Mouse (Mus musculus) MEL (cell line): ENCODE results near the gene Olfr417. TPM values are rescaled to one million over a fixed set of nuclear protein-coding genes. Genes with fewer than 3 reads are reported as not detected.

Experiments
- DNase-seq: peaks from one replicate; pipeline ENCODE4 v3.0.0; 2011; ENCODE audit warnings: low read depth, low spot score
- H3K27ac ChIP-seq: 2 replicates; pipeline ENCODE4 v1.5.1; 2012; ENCODE audit warnings: low read depth, mild to moderate bottlenecking, control low read depth, low read length, moderate library complexity; ENCODE audit not compliant: control insufficient read depth
- H3K27me3 ChIP-seq, 2 experiments: fragments of 150-350 bp in 1 of 2; sonication (generic) in 1 of 2; 2 replicates each; pipeline ENCODE4 v1.6.1; 2012; ENCODE audit warnings: low read length in 2 of 2, mild to moderate bottlenecking in 2 of 2, improper control_type of control experiment in 1 of 2, moderate library complexity in 1 of 2; ENCODE audit not compliant: insufficient read depth in 2 of 2, control insufficient read depth in 1 of 2
- H3K36me3 ChIP-seq, 2 experiments: 2 replicates each; pipeline ENCODE4 v1.6.1; 2012 to 2014; ENCODE audit warnings: low read length in 2 of 2, improper control_type of control experiment in 1 of 2, inconsistent platforms in 1 of 2, mild to moderate bottlenecking in 1 of 2; ENCODE audit not compliant: insufficient read depth in 2 of 2, control insufficient read depth in 1 of 2
- H3K4me1 ChIP-seq, 2 experiments: fragments of 150-350 bp in 1 of 2; sonication (generic) in 1 of 2; 2 replicates each; pipeline ENCODE4 v1.6.1; 2012; ENCODE audit warnings: low read length in 2 of 2, improper control_type of control experiment in 1 of 2, mild to moderate bottlenecking in 1 of 2; ENCODE audit not compliant: insufficient read depth in 2 of 2, control insufficient read depth in 1 of 2
- H3K4me3 ChIP-seq, 2 experiments: fragments of 150-350 bp in 1 of 2; sonication (generic) in 1 of 2; 2 replicates each; pipeline ENCODE4 v1.5.1; 2012; ENCODE audit warnings: low read depth in 2 of 2, low read length in 2 of 2, mild to moderate bottlenecking in 2 of 2, moderate library complexity in 2 of 2, control low read depth in 1 of 2, improper control_type of control experiment in 1 of 2; ENCODE audit not compliant: control insufficient read depth in 1 of 2, insufficient read depth in 1 of 2
- H3K79me2 ChIP-seq: 2 replicates; pipeline ENCODE4 v1.6.1; 2012; ENCODE audit warnings: mild to moderate bottlenecking, low read length, moderate library complexity; ENCODE audit not compliant: control insufficient read depth, poor library complexity, insufficient read depth
- H3K9ac ChIP-seq: 2 replicates; pipeline ENCODE4 v1.6.1; 2012; ENCODE audit warnings: low read depth, mild to moderate bottlenecking, control low read depth, low read length, moderate library complexity; ENCODE audit not compliant: control insufficient read depth, poor library complexity, severe bottlenecking
- H3K9me3 ChIP-seq: fragments of 150-350 bp; sonication (generic); replicated peaks from 2 replicates; pipeline ENCODE4 v1.6.1; 2012; ENCODE audit warnings: mild to moderate bottlenecking, low read length, improper control_type of control experiment, moderate library complexity; ENCODE audit not compliant: insufficient read depth
- BHLHE40 ChIP-seq: IDR thresholded peaks from 2 replicates; pipeline ENCODE4 v1.6.1; 2012; ENCODE audit warnings: low read depth, mild to moderate bottlenecking, inconsistent platforms, low read length, improper control_type of control experiment, borderline replicate concordance
- CHD2 ChIP-seq: IDR thresholded peaks from 2 replicates; pipeline ENCODE4 v1.6.1; 2011; ENCODE audit warnings: low read length, improper control_type of control experiment
- EP300 ChIP-seq, 2 experiments: IDR thresholded peaks; 2 replicates each; pipeline ENCODE4 v1.6.1; 2011; ENCODE audit warnings: improper control_type of control experiment in 2 of 2, low read length in 2 of 2, low read depth in 1 of 2, mild to moderate bottlenecking in 1 of 2
- ETS1 ChIP-seq: IDR thresholded peaks from 2 replicates; pipeline ENCODE4 v1.6.1; 2012; ENCODE audit warnings: low read depth, mild to moderate bottlenecking, inconsistent platforms, low read length, improper control_type of control experiment, moderate library complexity
- GABPA ChIP-seq: IDR thresholded peaks from 2 replicates; pipeline ENCODE4 v1.6.1; 2012; ENCODE audit warnings: low read depth, mild to moderate bottlenecking, inconsistent platforms, low read length, improper control_type of control experiment, moderate library complexity
- GATA1 ChIP-seq: IDR thresholded peaks from 2 replicates; pipeline ENCODE4 v1.6.1; 2011; ENCODE audit warnings: low read depth, low read length, improper control_type of control experiment
- JUND ChIP-seq: IDR thresholded peaks from 2 replicates; pipeline ENCODE4 v1.6.1; 2011; ENCODE audit warnings: low read depth, mild to moderate bottlenecking, improper control_type of control experiment, low read length
- MAFK ChIP-seq: IDR thresholded peaks from 2 replicates; pipeline ENCODE4 v1.6.1; 2011; ENCODE audit warnings: low read depth, mild to moderate bottlenecking, low read length, improper control_type of control experiment, borderline replicate concordance
- MAZ ChIP-seq: IDR thresholded peaks from 2 replicates; pipeline ENCODE4 v1.6.1; 2012; ENCODE audit warnings: low read depth, mild to moderate bottlenecking, inconsistent platforms, low read length, improper control_type of control experiment
- MEF2A ChIP-seq: IDR thresholded peaks from 2 replicates; pipeline ENCODE4 v1.6.1; 2014; ENCODE audit warnings: low read depth, mild to moderate bottlenecking, inconsistent platforms, low read length, improper control_type of control experiment; ENCODE audit not compliant: poor library complexity, insufficient replicate concordance, severe bottlenecking; ENCODE audit errors: extremely low read depth
- MYB ChIP-seq: IDR thresholded peaks from 2 replicates; pipeline ENCODE4 v1.6.1; 2011; ENCODE audit warnings: mild to moderate bottlenecking, low read depth, low read length, improper control_type of control experiment
- MYC ChIP-seq: IDR thresholded peaks from 2 replicates; pipeline ENCODE4 v1.6.1; 2011; ENCODE audit warnings: low read depth, mild to moderate bottlenecking, low read length, improper control_type of control experiment, moderate library complexity
- NRF1 ChIP-seq: IDR thresholded peaks from 2 replicates; pipeline ENCODE4 v1.6.1; 2014; ENCODE audit warnings: low read depth, mild to moderate bottlenecking, inconsistent platforms, low read length, improper control_type of control experiment, moderate library complexity; ENCODE audit not compliant: poor library complexity, insufficient read depth, severe bottlenecking
- POLR2AphosphoS2 ChIP-seq: IDR thresholded peaks from 2 replicates; pipeline ENCODE4 v1.6.1; 2011; ENCODE audit warnings: low read length, improper control_type of control experiment
- RCOR1 ChIP-seq: IDR thresholded peaks from 2 replicates; pipeline ENCODE4 v1.6.1; 2012; ENCODE audit warnings: low read depth, mild to moderate bottlenecking, inconsistent platforms, low read length, improper control_type of control experiment
- SIN3A ChIP-seq: IDR thresholded peaks from 2 replicates; pipeline ENCODE4 v1.6.1; 2012; ENCODE audit warnings: low read length, improper control_type of control experiment, inconsistent platforms
- SMC3 ChIP-seq: IDR thresholded peaks from 2 replicates; pipeline ENCODE4 v1.6.1; 2011; ENCODE audit warnings: low read depth, low read length, improper control_type of control experiment
- TAL1 ChIP-seq: IDR thresholded peaks from 2 replicates; pipeline ENCODE4 v1.6.1; 2012; ENCODE audit warnings: mild to moderate bottlenecking, inconsistent platforms, low read length, moderate library complexity, mixed read lengths
- TCF12 ChIP-seq: IDR thresholded peaks from 2 replicates; pipeline ENCODE4 v1.6.1; 2014; ENCODE audit warnings: low read depth, mild to moderate bottlenecking, inconsistent platforms, low read length, improper control_type of control experiment, moderate library complexity
- UBTF ChIP-seq: IDR thresholded peaks from 2 replicates; pipeline ENCODE4 v1.6.1; 2012; ENCODE audit warnings: low read depth, mild to moderate bottlenecking, inconsistent platforms, low read length, improper control_type of control experiment, moderate library complexity, borderline replicate concordance; ENCODE audit not compliant: insufficient read depth
- USF2 ChIP-seq, 2 experiments: IDR thresholded peaks; 2 replicates each; pipeline ENCODE4 v1.6.1; 2011 to 2012; ENCODE audit warnings: improper control_type of control experiment in 2 of 2, low read length in 2 of 2, borderline replicate concordance in 1 of 2, inconsistent platforms in 1 of 2, low read depth in 1 of 2, mild to moderate bottlenecking in 1 of 2; ENCODE audit not compliant: insufficient read depth in 1 of 2
- ZKSCAN1 ChIP-seq: IDR thresholded peaks from 2 replicates; pipeline ENCODE4 v1.6.1; 2012; ENCODE audit warnings: low read depth, mild to moderate bottlenecking, inconsistent platforms, low read length, improper control_type of control experiment, moderate library complexity
- ZNF384 ChIP-seq: IDR thresholded peaks from 2 replicates; pipeline ENCODE4 v1.6.1; 2012; ENCODE audit warnings: low read depth, mild to moderate bottlenecking, inconsistent platforms, low read length, improper control_type of control experiment
- polyA plus RNA-seq, 2 experiments: library from polyadenylated mRNA; stranded (reverse) in 1 of 2; unstranded in 1 of 2; fragments of >175 nt in 1 of 2; fragments of >200 nt in 1 of 2; gene quantifications; 2 replicates each; pipeline versions ENCODE4 v1.2.1 to v1.2.4; 2012; ENCODE audit warnings: low replicate concordance in 2 of 2, low read depth in 1 of 2; ENCODE audit not compliant: insufficient read length in 2 of 2, insufficient read depth in 1 of 2, missing spikeins in 1 of 2
- total RNA-seq: library from RNA; depleted of rRNA; stranded (reverse); fragments of 300-350 nt; gene quantifications from 2 replicates; pipeline ENCODE4 v1.2.3, GENCODE M21; 2012

The Olfr417 gene
- total and polyA plus RNA-seq, 3 experiments: 0.07 to 0.12 TPM; not detected in 1

GRCm38 (mm10) chr1:174354640-174355039 lies 10.3 kb upstream of the Olfr417 start:
- H3K79me2 ChIP-seq: no peaks in the 10 kb centered on the region
- no peaks in the 10 kb centered on the region for H3K27me3 ChIP-seq
- peak; percentile 73 for DNase-seq
- H3K27ac ChIP-seq: no peak overlapping the region
- no peaks in the 10 kb centered on the region for H3K9me3 ChIP-seq
- peak; percentile 71; the same call in 1 of the 2 replicates for TF ChIP-seq MYB
- TF ChIP-seq CHD2: 0 out of 2 replicates have a peak, but pooled peaks have one; percentile 15
- peak; percentile 87 for TF ChIP-seq RCOR1
- 0 out of 2 replicates have a peak, but pooled peaks have one; percentile 55 for TF ChIP-seq MAZ
- no peak for TF ChIP-seq USF2 (IDR thresholded peaks at IDR 0.05; ENCODE audit: borderline replicate concordance in 1 of 2, insufficient read depth in 1 of 2, low read depth in 1 of 2, low read length in 2 of 2)
- peak; percentile 74 for TF ChIP-seq TCF12
- 0 out of 2 replicates have a peak, but pooled peaks have one; percentile 29 for TF ChIP-seq MYC
- TF ChIP-seq EP300 (IDR thresholded peaks at IDR 0.05; ENCODE audit: low read depth in 1 of 2, low read length in 2 of 2): peak; percentile 87 to 93
- no peak for TF ChIP-seq UBTF
- no peak for TF ChIP-seq GABPA
- no peak for TF ChIP-seq TAL1
- peak; percentile 75; the same call in 1 of the 2 replicates for TF ChIP-seq MEF2A
- 0 out of 2 replicates have a peak, but pooled peaks have one; percentile 18 for TF ChIP-seq MAFK
- no peak for TF ChIP-seq NRF1
- no peak for TF ChIP-seq JUND
- TF ChIP-seq SIN3A: peak; percentile 63
- peak; percentile 68; the same call in 1 of the 2 replicates for TF ChIP-seq ETS1
- TF ChIP-seq BHLHE40: 0 out of 2 replicates have a peak, but pooled peaks have one; percentile 11
- TF ChIP-seq GATA1: peak; percentile 63
- no peak for TF ChIP-seq POLR2AphosphoS2
- TF ChIP-seq, all 39 proteins: peak for 13
- Histone ChIP-seq H3K4me1 (peaks cover 3 to 7% of the 10 kb centered on the region in 2 experiments; a peak in 3 of 4 replicates), H3K36me3 (peaks cover 0 to 7% of the 10 kb centered on the region in 2 experiments; a peak in 2 of 4 replicates), H3K4me3 (no peak overlapping the region), H3K9ac (no peak overlapping the region; the same call in 1 of the 2 replicates)

GRCm38 (mm10) chr1:174373799-174374198 lies 8.9 kb downstream of the Olfr417 start:
- TF ChIP-seq SMC3 (no peak), ZNF384 (no peak), MYC (no peak), ZKSCAN1 (no peak), JUND (no peak)

More at GRCm38 (mm10) chr1:174373799-174374198, 8.9 kb downstream of the Olfr417 start:
- Histone ChIP-seq H3K36me3 (no peaks in the 10 kb centered on the region), H3K27me3 (no peaks in the 10 kb centered on the region), H3K4me3 (no peak overlapping the region), H3K79me2 (no peaks in the 10 kb centered on the region), H3K9me3 (no peaks in the 10 kb centered on the region), H3K27ac (no peak overlapping the region), H3K4me1 (no peaks in the 10 kb centered on the region), H3K9ac (no peak overlapping the region)
- DNase-seq: no peak
